Mouse (Mus musculus): ENCODE results near the gene Trpm8.

- no peak for TF ChIP-seq TAL1 (IDR thresholded peaks at IDR 0.05; ENCODE audit: low read length)
- TF ChIP-seq GATA1 (IDR thresholded peaks at IDR 0.05; ENCODE audit: low read length), result no peak
Observed at GRCm38 (mm10) chr1:88238771-88239170, 38.7 kb upstream of the Trpm8 start.
